Mouse (Mus musculus) frontal cortex, adult (tissue): ENCODE measurements around the gene Olfr1368.
"Not testable (repeated sequence)": the region's sequence is repeated elsewhere in the genome, so short reads cannot be mapped to it uniquely, and the experiment has no call there.

ENCODE experiments used
- ATAC-seq: cut with Nextera tagmentation; 2 replicates; pipeline ENCODE4 v1.9.2; 2017; ENCODE audit warnings: mild to moderate bottlenecking, moderate library complexity, mixed read lengths; ENCODE audit not compliant: low TSS enrichment

The Olfr1368 gene

DNA sequence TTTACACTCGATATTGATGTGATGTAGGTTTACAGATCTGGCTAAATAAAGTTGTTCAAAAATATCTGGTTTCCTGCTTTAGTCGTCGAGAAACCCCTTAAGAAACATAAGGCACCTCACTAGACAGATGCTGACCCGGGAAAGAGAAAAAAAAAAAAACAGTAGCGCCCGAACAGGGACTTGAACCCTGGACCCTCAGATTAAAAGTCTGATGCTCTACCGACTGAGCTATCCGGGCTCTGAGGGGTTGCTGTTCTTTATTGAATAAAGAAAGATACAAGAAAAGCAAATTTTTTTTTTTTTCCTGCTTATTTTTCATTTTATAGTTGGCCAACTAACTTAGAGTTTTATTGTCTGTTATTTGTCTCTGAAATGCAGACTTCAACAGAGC is 22.2 kb upstream of the Olfr1368 start:
- no peak for ATAC-seq

DNA sequence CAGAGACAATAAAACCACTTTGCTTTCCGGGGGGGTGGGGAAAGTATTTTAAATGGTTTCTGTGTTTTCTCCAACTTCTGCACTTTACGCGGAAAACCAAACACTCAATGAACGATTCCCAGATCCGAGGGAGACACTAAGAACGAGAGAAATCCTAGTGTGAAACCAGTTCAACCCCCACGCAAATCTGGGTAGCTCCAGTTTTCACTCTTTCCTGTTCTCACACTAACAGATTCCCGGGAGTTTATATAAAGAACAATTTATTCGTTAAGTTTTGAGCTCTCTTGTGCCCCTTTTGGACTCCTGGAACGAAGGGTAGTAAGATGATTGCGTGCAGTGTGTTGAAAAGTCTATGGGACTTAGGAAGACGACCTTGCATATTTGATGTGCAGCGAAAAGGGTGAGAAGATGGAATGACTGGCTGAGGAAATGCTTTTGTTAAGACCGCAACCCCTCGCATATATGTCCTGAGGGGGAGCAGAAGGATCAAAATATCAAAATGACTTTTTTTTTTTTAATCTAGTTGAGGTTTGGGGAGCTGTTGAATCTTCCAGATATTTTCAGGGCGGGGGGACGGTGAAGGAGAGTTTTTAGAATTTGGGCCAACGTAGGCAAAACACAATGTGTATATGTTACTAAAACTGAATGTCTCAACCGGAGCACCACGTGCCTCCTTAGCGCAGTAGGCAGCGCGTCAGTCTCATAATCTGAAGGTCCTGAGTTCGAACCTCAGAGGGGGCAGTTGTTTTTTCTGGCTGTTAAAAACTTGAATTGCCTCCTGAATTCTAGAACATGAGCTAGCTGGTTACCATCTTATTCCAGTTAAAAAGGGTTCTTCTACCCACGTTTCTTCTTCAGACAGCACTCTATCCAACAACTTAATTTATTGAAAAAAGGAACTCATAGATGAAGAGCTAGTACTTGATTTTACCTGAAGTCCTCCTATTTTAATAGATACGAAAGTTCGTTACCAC is 21.6 kb upstream of the Olfr1368 start:
- peak; percentile 53 for ATAC-seq

DNA sequence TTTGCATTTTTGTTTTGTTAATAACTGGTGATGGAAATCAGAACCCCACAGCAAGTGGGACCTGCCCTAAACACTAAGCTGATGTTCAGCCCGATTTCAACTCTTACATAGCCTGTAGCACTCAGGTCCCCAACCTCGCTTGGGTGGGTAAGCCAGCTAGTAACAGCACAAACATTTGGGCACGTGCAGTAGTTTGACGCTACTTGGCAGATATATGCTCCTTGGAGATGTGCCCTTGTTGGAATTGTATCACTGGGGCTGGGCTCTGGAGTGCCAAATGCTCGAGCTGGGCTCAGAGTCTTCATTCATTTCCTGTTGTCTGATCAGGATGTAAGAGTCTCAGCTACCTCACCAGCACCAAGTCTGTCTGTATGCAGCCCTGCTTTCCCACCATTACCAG is 16.9 kb upstream of the Olfr1368 start:
- no peak for ATAC-seq

DNA sequence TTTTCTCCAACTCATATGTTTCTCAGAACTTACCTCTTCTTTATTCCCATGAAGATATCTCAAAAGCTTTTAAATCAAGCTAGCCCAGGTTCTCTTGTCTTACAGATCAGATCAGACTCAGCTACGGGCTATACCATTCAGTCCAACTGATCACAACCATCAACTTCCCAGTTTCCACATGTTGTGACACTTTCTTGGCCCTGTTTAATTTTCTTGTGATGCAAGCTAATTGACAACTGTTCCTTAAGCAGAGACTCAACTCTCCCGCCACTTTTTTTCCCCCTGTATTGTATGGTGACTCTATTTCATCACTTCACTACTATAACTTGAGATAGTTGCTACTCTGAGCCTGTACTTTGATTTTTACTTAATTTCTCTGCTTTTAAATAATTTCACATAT is 15.9 kb upstream of the Olfr1368 start:
- no peak for ATAC-seq

DNA sequence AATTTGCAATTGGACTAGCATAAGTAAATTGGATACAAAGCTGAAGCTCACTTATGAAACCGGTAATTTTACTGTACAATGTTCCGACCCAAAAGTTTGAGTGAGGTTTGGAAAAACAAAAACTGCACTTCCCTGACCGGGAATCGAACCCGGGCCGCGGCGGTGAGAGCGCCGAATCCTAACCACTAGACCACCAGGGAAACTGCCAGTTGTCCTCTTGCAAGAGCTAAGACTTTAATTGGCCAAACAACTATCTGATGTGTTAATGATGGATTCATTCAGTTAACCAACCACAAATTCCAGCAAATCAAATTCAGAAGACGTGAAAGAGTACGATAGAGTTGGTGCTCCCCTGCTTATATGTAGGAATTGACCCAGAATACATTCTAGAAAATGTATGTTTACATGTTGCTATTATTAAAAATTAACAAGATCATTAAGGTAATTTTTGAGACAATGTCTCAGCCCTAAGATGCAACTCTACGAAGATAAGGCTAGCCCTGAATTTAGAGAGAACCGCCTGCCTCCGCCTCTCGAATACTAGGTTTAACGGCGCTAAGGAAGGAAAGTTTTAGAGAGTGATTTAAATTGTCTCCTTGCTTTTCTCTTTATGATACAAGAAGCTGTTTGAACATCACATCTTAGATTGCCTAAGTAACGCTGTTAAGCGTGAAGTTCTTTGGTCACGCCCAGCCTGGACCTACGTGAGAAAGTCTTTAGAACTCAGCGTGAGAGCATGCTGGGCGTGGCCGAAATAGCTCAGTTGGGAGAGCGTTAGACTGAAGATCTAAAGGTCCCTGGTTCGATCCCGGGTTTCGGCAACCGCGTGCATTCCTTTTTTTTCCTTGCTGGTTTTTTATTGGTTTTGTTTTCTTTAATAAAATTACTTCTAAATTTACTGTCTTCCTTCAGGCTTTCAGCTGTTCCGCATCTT is 15.3 kb upstream of the Olfr1368 start:
- ATAC-seq: peak; percentile 69

DNA sequence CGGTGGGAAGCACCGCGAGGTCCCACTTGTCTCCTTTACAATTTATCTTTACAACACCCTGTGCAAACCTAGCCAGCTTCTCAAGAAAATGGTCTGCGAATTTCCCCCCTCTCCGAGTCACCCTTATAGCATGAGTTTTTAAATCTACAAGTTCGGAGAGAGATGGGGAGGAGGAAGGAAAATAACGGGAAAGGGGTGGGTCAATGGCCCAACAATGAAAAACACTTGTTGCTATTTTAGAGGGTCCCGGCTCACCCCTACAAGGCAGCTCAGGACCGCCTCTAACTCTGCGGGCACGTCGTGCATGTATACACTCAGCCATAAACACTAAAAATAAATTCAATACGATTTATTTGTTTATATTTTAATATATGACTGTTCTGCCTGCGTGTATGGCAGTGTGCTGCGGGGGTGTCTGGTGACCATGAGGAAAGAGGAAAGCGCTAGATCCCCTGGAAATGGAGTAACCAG is 14.4 kb upstream of the Olfr1368 start:
- no peak for ATAC-seq

DNA sequence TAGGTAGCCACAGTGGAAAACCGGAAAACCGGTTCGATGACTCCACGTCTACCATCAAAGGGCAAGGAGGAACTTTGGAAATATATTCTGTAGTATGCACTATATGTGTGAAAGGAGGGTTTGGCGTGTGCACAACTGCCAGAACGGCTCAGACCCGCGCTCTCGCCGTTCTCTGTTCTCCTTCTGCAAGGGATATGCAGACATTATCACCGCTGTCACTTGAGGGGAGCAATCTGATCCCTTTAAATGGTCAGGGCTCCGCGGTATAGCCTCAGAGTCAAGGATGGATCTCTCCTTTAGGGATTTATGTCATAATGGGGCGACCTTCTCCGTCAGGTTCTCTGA is 13.8 kb upstream of the Olfr1368 start:
- ATAC-seq: peak; percentile 32

DNA sequence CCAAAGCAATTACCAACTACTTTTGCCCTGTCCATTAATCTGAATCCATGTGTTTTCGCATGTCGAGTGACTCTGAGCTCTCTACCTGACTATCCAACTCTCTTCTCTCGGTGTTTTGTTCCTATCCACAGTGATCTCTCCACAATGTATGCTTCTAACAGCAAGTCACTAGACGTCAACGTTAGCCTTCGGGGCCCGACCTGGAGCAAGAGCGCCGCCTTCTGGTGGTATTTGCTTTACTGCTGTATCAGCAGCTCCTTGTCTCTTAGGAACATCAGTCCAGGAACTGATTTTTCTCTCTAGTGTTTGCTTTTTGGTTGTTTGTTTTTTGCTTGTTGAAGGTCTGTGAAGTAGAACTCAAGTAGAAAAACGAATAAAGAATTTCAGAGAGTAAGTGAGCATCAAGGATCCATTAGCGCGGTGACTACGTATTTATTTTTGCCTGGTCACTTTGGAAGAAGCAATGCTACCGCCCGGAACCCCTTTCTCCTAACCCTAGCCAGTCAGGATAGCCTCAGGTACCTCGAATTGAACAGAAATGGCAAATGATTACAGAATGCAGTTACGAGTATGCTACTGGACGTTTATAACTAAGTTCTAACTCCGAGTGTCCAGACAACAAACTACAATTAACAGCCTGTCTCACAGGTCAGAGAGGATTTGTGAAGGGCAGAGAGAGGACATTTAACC is 13.3 kb upstream of the Olfr1368 start:
- ATAC-seq: peak; percentile 90

DNA sequence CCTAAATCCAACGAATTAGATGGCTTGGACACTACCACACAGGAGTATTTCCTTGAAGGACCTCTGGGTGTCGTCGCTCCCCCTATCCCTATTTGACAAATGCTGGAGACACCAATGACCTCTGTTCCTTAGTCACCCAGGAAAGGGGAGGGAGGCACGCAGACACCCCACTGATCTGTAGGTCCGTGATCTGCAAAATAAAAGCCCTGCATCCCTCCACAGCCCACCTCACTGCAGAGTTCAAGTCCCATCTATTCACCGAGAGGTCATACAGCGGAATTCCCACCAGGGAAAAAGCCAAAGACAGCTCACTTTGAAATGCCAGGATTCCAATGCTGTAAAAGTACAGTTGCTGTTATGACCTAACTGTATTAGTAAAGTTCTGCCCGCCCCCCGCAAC is 12.4 kb upstream of the Olfr1368 start:
- no peak for ATAC-seq

DNA sequence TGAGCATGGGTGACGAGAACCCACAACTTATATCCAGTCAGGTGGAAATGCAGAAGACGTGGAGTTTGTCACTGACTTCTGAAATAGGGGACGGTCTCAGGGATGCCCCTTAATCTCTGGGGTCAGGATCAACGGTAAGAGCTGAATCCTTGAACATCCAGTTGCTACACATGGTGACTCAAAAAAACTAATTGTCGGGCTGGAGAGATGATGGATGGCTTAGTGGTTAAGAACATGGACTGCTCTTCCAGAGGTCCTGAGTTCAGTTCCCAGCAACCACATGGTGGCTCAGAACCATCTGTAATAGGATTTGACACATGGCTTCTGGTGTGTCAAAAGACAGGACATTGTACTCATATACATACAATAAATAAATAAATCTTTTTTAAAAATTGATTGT is 10.2 kb upstream of the Olfr1368 start:
- no peak for ATAC-seq

DNA sequence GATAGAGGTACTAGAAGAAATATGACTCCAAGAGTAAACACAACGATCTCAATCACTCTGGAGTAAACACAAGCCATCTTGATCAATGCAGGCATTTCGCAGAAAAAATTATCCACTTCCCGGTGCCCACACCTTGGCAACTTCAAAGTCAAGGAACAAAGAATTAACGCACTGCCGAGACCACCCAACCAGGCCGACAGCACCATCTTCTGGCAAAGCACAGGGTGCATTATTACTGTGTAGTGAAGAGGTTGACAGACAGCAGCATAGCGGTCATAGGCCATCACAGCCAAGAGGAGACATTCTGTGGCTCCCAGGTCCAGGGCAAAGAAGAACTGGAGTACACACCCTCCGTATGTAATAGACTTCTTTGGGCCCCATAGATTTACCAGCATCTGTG is 3.2 kb downstream of the Olfr1368 start:
- ATAC-seq: no peak

DNA sequence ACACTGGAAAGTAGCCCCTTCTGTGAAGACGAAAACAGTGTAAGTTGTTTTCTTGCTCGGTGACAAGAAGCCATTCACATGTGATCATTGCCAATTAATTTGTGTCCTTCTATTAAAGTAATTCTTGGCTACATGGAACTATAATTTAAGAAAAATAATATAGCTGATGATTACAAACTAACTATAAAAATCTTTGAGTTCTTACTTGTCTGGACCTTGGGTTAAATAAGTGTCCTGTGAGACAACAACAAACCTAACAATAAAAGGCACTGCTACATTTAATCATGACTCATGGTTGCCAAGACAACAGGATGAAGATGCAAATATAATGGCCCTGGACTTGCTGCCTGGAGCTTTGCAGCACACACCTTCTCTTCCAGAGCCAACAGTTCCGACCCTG is 16.3 kb downstream of the Olfr1368 start, which contains the start of gene Olfr263:
Olfr263 (plus strand) TSS at position 301 of the 400 bp plus-strand sequence.
- ATAC-seq: not testable (repeated sequence)

DNA sequence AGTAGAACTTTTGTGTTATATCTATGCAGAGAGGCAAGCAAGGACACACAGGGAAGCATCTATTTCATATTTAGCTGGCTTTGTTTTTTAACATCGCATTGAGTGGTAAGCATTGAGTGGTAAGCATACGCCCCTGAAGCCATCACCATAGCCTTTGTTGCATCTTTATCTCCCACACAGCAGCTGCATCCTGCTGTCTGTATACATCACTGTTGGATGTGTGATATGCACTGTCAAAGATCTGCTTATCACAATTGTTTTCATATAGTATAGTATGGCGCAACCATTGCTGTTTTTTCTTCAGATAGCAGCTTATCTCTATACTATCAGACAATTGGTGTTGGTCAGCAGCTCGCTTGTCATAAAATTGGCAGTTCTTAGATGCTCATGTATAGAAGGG is 31.5 kb downstream of the Olfr1368 start:
- no peak for ATAC-seq

DNA sequence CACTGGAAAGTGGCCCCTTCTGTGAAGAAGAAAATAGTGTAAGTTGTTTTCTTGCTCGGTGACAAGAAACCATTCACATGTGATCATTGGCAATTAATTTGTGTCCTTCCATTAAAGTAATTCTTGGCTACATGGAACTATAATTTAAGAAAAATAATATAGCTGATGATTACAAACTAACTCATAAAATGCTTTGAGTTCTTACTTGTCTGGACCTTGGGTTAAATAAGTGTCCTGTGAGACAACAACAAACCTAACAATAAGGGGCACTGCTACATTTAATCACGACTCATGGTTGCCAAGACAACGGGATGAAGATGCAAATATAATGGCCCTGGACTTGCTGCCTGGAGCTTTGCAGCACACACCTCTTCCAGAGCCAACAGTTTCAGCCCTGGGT is 34.5 kb downstream of the Olfr1368 start, which contains the start of gene Olfr1369-ps1:
Olfr1369-ps1 (plus strand) TSS at position 301 of the 400 bp plus-strand sequence.
- not testable (repeated sequence) for ATAC-seq

DNA sequence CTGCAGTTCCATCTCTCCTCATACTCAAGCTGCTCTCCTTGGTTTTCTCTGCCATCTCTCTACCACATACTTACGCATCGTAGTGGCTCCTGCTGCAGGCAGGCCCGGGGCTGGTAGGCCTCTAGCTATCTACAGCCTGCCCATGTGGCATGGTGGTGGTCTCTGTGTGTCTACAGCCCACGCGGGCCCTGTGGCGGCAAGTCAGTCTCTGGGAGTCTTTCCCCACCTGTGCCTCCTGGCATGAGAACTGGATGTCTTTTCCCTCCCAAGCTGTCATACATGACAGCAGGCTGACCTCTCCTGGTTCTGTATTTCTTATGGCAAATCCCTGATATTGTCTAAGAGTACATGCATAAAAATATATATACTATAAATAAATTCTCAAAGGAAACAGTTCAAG is 35.2 kb downstream of the Olfr1368 start:
- no peak for ATAC-seq

DNA sequence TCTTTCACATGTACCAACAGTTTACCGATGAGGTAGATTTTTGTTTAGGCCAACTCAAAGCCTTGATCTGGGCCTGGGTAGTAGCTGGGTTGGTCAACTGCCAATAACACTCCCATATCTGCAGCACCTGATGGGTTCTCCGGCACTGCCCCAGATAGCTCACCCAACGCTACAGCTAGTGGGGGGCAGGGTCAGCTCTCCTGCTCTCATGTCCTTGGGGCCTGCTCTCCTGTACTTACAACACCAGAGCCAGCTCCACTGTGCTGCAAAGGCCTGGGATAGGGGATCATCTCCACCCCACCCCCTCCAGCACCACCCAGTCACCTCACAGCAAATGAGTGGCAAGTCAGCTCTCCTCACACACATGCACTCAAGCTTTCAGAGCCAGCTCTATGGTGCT is 35.9 kb downstream of the Olfr1368 start:
- no peak for ATAC-seq
